Mouse (Mus musculus) brown adipose tissue, adult 24 weeks (tissue): Measurements from ENCODE around the gene Rgs19. TPM values are rescaled to one million over a fixed set of nuclear protein-coding genes. Genes with fewer than 3 reads are reported as not detected.

Source experiments
- H3K27ac ChIP-seq: fragments of 200-500 bp; replicated peaks from 2 replicates; pipeline ENCODE4 v1.5.1; 2012; ENCODE audit warnings: low read depth, mild to moderate bottlenecking, low read length
- H3K4me1 ChIP-seq: fragments of 200-500 bp; 2 replicates; pipeline ENCODE4 v1.6.1; 2012; ENCODE audit warnings: low read length, mixed read lengths; ENCODE audit not compliant: control insufficient read depth, insufficient read depth, insufficient read length
- H3K4me3 ChIP-seq: fragments of 200-500 bp; 2 replicates; pipeline ENCODE4 v1.5.1; 2012; ENCODE audit warnings: low read depth, mild to moderate bottlenecking, low read length, moderate library complexity; ENCODE audit not compliant: insufficient read depth
- polyA plus RNA-seq: library from polyadenylated mRNA; stranded (reverse); fragments of >200 nt; gene quantifications from 2 replicates; pipeline ENCODE4 v1.2.4, GENCODE M21; 2012; ENCODE audit not compliant: missing spikeins, insufficient read depth, insufficient read length

Rgs19 gene
- polyA plus RNA-seq, 1 experiment: 27.0 TPM

- Histone ChIP-seq H3K27ac (peak overlapping the region; percentile 99), H3K4me3 (peak overlapping the region; percentile 54), H3K4me1 (peaks cover 31% of the 10 kb centered on the region)
Observed at GRCm38 (mm10) chr2:181675454-181675853, 18.3 kb downstream of the Rgs19 start.

- Histone ChIP-seq H3K4me3 (no peak overlapping the region), H3K27ac (peak overlapping the region; percentile 89), H3K4me1 (peaks cover 31% of the 10 kb centered on the region)
Observed at GRCm38 (mm10) chr2:181674934-181675333, 18.8 kb downstream of the Rgs19 start.

DNA sequence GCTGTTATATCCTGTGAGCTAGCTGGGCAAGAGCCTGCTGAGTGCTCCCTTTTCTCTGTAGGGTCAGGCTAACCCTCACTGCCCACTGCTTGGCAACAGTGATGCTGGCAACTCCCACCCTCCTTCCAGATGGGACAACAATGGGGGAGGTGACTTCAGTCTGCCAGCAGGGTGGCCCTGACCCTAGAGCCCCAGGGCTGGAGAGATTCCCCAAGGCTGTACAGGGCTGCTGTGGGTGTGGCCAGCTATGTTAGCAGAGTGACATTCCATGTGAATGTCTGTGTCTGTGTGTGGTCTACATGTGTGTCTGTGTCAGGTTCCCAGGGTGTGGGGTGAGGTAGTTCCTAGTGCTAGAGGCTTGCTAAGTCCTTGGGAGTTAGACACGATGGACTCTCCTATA, 20.3 kb downstream of the Rgs19 start:
- H3K27ac ChIP-seq: peak overlapping the region; percentile 89
- peaks cover 29% of the 10 kb centered on the region for H3K4me1 ChIP-seq
- H3K4me3 ChIP-seq: peak overlapping the region; percentile 1; the same call in 1 of the 2 replicates

DNA sequence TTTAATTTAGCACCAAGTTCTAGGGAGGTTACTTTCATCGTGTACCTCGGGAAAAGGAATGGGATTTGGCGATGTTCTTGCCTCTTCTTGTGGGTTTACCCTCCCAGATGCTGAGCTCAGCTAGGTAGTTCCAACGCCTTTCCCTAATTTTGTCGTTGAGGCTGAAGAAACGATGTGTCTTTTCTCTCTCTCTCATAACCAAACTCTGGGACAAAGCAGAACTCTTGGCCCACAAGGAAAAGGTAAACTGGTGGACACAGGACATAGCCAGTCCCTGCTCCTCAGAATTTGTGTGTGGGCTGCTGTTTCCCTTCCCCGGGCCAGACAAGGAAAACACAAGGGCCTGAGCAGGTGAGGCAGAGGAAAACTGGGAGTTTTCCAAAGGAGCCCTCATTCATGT, 21.8 kb downstream of the Rgs19 start:
- H3K27ac ChIP-seq: peak overlapping the region; percentile 89
- H3K4me3 ChIP-seq: peak overlapping the region; percentile 76
- H3K4me1 ChIP-seq: peaks cover 25% of the 10 kb centered on the region

GRCm38 (mm10) chr2:181671326-181671725, 22.5 kb downstream of the Rgs19 start, which contains the start of gene Sox18:
TSS of gene Sox18 (minus strand) at chr2:181671640.
- Histone ChIP-seq H3K27ac (peak within 1 kb of the TSS; percentile 89), H3K4me1 (peaks cover 25% of the 10 kb centered on the region), H3K4me3 (peak within 1 kb of the TSS; percentile 76)

- H3K27ac ChIP-seq: peak overlapping the region; percentile 79
- H3K4me1 ChIP-seq: peaks cover 22% of the 10 kb centered on the region
Observed at GRCm38 (mm10) chr2:181670913-181671311, 22.9 kb downstream of the Rgs19 start.

DNA sequence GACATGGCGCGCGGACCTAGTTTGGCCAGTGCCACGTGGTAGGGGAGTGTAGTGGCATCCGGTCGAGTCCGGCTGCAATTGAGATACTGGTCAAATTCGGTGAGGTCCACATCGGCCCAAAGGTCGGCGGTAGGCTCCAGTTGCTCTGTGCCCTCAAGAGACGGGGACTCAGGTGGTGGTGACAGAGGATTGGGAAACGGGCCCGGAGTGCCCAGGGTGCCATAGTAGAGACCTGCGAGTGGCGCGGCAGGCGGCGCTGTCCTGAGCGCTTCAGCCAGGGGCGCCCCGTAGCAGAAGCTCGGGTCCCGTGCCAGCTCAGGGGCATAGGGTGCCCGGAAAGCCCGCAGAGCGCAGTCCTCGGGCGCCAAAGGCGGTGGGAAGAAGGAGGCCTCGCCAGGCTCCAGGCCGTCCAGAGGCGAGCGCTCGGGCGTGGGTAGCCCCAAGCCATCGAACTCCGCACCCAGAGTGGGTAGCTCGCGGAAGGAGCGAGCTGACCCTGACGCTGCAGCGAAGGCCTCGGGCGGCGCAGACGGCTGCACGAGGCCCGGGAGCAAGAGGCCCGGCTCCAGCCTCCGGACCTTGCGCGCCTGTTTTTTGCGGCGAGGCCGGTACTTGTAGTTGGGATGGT, 23.4 kb downstream of the Rgs19 start:
- peak overlapping the region; percentile 76 for H3K4me3 ChIP-seq
- H3K4me1 ChIP-seq: peaks cover 22% of the 10 kb centered on the region
- peak overlapping the region; percentile 79 for H3K27ac ChIP-seq

More at GRCm38 (mm10) chr2:181670913-181671311, 22.9 kb downstream of the Rgs19 start:
- H3K4me3 ChIP-seq: peak overlapping the region; percentile 76

GRCm38 (mm10) chr2:181663298-181663630, 30.5 kb downstream of the Rgs19 start:
- Histone ChIP-seq H3K4me3 (no peak overlapping the region), H3K27ac (peak overlapping the region; percentile 93), H3K4me1 (peaks cover 20% of the 10 kb centered on the region)

DNA sequence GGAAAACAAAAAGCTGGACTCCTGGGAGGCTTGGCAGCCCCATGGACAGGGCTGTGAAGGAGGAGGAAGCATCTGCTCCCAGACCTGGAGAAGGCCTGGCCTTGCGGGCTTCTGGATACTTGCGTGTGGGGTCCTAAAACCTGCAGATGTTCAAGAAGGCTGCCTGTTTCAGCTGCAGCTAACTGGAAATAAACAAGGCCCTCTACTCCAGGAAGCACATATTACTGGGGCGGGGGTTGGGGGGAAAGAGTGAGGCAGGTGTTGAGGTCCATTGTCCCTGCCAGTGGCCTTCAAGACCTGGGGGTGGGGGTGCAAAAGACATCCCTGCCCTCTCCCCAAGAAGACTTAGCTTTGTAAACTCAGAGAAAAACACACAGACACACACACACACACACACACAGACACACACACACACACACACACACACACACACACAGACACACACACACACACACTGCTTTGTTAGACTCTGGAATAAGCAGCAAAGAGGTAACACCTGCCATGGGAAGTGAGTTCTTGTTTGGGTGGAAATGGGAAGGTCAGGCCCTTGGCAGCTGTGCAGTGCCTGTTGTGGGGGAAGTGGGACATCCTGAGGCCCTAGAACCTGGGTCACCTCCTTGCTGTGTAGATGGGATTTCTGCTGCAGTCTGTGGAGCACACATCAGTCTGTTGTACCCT, 31.0 kb downstream of the Rgs19 start:
- peaks cover 20% of the 10 kb centered on the region for H3K4me1 ChIP-seq
- H3K27ac ChIP-seq: peak overlapping the region; percentile 93
- H3K4me3 ChIP-seq: no peak overlapping the region

DNA sequence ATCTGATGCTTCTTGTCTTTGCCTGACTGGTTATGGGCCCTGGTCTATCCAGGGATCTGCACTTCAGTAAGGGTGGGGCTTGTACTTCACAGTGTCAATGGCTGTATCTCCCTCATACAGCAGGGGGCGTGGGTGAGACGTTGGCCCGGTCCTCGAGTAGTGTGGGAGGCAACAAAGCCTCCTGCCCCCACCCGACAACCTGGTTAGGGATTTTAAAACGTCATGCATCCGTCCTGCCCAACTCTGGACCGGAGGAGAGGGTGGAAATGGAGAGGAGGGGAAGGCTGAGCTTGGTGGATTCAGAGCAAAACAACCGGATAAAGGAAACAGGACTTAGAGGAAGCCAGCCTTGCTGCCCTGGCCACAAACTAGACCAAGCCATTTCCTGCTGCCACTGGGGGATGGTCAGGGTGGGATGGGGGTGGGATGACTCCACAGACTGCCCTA, 34.1 kb downstream of the Rgs19 start:
- H3K4me1 ChIP-seq: peaks cover 20% of the 10 kb centered on the region
- no peak overlapping the region for H3K4me3 ChIP-seq
- peak overlapping the region; percentile 93 for H3K27ac ChIP-seq

DNA sequence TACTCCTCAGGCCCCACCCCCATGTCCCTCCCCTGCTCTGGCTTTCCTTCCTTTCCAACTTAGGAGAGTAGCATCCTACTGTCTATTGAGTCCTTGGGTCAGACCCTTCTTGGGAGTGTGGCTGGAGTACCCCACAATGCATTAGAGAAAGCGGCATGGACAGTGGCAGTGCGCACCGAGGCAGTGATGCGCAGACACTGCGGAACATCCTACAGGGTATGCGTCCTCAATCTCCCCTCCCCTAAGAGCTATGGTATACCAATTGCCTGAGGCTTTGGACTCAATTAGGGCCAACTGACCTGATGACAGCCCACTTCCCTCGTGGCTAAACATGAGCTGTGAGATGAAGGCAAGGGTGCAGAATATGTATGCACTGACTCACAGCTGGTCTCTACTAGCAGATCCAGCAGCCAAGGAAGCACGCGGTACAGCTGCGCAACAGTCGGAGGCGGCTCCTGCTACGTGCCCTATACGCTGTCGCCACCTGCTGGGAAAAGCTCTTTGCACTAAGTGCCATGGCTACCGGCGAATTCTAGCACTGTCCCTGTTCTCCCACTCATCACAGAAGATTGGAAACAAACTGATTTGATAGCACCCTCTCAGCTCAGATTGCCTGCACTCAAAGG, 34.7 kb downstream of the Rgs19 start:
- H3K4me3 ChIP-seq: no peak overlapping the region
- peak overlapping the region; percentile 71 for H3K27ac ChIP-seq
- H3K4me1 ChIP-seq: peaks cover 20% of the 10 kb centered on the region

- H3K27ac ChIP-seq: peak overlapping the region; percentile 36
- H3K4me3 ChIP-seq: no peak overlapping the region
- H3K4me1 ChIP-seq: peaks cover 16% of the 10 kb centered on the region
Observed at GRCm38 (mm10) chr2:181658528-181658927, 35.2 kb downstream of the Rgs19 start.

DNA sequence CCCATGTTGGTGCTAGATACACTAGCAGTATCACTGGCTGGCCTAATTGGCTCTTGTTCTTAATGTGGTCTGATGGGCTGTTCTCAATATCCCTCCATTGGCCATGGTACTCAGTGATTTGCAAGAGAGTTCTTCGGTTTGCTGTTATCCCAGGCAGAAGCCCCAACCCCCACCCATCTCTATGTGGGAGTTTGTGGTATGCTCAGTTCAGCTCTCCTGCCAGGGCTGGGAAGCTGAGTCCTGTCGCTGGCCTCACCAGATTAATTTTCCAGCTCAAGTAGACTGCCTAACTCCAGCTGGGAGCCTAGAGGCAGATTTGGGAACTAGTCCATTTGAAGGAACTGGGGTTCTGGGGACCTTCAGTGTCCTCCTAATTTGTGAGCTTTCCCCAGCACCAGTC, 36.3 kb downstream of the Rgs19 start:
- H3K4me1 ChIP-seq: peaks cover 16% of the 10 kb centered on the region
- H3K27ac ChIP-seq: no peak overlapping the region

GRCm38 (mm10) chr2:181656734-181657133, 37.0 kb downstream of the Rgs19 start, which contains the start of gene Gm29797:
TSS of gene Gm29797 (plus strand) at chr2:181657034.
- Histone ChIP-seq H3K27ac (no peak within 1 kb of the TSS), H3K4me1 (peaks cover 12% of the 10 kb centered on the region), H3K4me3 (no peak within 1 kb of the TSS)

More for the DNA sequence above, 36.3 kb downstream of the Rgs19 start:
- H3K4me3 ChIP-seq: no peak overlapping the region

DNA sequence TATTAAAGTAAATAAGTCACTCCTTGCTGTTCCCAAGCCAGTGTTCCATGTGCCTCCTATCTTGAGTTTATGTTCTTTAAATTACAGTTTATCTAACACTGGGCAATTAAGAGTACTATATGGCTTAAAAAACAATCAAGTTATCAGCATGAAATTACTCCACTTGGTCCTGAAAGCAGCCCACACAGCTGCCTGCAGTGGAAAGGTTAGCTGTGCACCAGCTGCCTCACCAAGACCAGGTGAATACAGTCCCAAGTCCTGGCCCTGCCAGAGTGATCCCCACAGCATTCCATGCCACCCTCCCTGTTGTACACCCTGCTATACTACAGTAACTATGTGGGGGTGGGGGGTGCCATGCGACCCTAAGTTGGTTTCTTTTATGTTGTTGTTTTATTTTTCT, 40.3 kb downstream of the Rgs19 start:
- H3K4me1 ChIP-seq: no peaks in the 10 kb centered on the region
- H3K27ac ChIP-seq: no peak overlapping the region
- H3K4me3 ChIP-seq: no peak overlapping the region
